Mouse (Mus musculus): ENCODE data around the gene Rad51c. TPM values are rescaled to one million over a fixed set of nuclear protein-coding genes. Genes with fewer than 3 reads are reported as not detected.
A peak's percentile ranks its signal among the peaks of the same experiment; 100 is the strongest.

The Rad51c gene
- total RNA-seq, 2 experiments from 2014 or later, result 4.0 to 4.8 TPM

GRCm38 (mm10) chr11:87384551-87384950, 20.2 kb downstream of the Rad51c start:
- no peak for DNase-seq
- intact Hi-C loops (cut with DNase I), result no loop called here

- intact Hi-C loops (cut with DNase I), result no loop called here
- peak; percentile 63 for DNase-seq
These were observed 36.7 kb downstream of the Rad51c start for GRCm38 (mm10) chr11:87367865-87368580.

- no peak for DNase-seq
- intact Hi-C loops (cut with DNase I), result no loop called here
These were observed 37.7 kb downstream of the Rad51c start for GRCm38 (mm10) chr11:87367061-87367460.

GRCm38 (mm10) chr11:87365120-87365519, 39.6 kb downstream of the Rad51c start:
- intact Hi-C loops (cut with DNase I), result no loop called here
- no peak for DNase-seq

- DNase-seq, result no peak
- intact Hi-C loops (cut with DNase I), result loop anchor here (10.0 kb wide), 1 partner anchor 74 kb away; no protein-coding TSS in a partner anchor
These were observed 45.5 kb downstream of the Rad51c start for GRCm38 (mm10) chr11:87359262-87359612.

- DNase-seq, result peak; percentile 90
These were observed 46.2 kb downstream of the Rad51c start, which contains the start of gene Ppm1e for GRCm38 (mm10) chr11:87358331-87359261. Ppm1e (minus strand) TSS chr11:87359023.

GRCm38 (mm10) chr11:87357317-87358300, 47.1 kb downstream of the Rad51c start:
- peak; percentile 20 for DNase-seq
- intact Hi-C loops (cut with DNase I), result loop anchor here (10.0 kb wide), 1 partner anchor 73 kb away; no protein-coding TSS in a partner anchor

More at GRCm38 (mm10) chr11:87358331-87359261, 46.2 kb downstream of the Rad51c start, which contains the start of gene Ppm1e:
- intact Hi-C loops (cut with DNase I), result loop anchor here (10.0 kb wide), 1 partner anchor 74 kb away; no protein-coding TSS in a partner anchor

- no peak for DNase-seq
- intact Hi-C loops (cut with DNase I), result loop anchor here (10.0 kb wide), 1 partner anchor 70 kb away; no protein-coding TSS in a partner anchor
These were observed 49.9 kb downstream of the Rad51c start for GRCm38 (mm10) chr11:87354861-87355260.

GRCm38 (mm10) chr11:87353646-87354170, 51.0 kb downstream of the Rad51c start:
- DNase-seq, result no peak
- intact Hi-C loops (cut with DNase I), result loop anchor here (10.0 kb wide), 1 partner anchor 69 kb away; no protein-coding TSS in a partner anchor

Other genes with a start within 250 kb of the Rad51c start
- gene Ppm1e, start 45.9 kb downstream of the Rad51c start, total RNA-seq (2021), result 100 to 1,000 TPM; 106 to 111 TPM
- under 1 TPM; 0.34 to 0.44 TPM for gene Tex14, start 111 bp upstream of the Rad51c start, total RNA-seq (2021)
- not detected for gene Gm11492, start 161.7 kb upstream of the Rad51c start, total RNA-seq (2021)
- gene Sept4, start 163.9 kb upstream of the Rad51c start, total RNA-seq (2021), result 10 to 100 TPM; 26.2 to 32.6 TPM
- 100 to 1,000 TPM in 1 of 2 experiments, 10 to 100 TPM in 1; 95.6 to 101 TPM for gene Mtmr4, start 187.2 kb upstream of the Rad51c start, total RNA-seq (2021)
- gene Hsf5, start 212.2 kb upstream of the Rad51c start, total RNA-seq (2021), result under 1 TPM; 0.54 to 0.82 TPM

Measured in left cerebral cortex, postnatal 4 days (tissue).